Mouse (Mus musculus): ENCODE measurements around the gene D7Ertd443e.

The D7Ertd443e gene

GRCm38 (mm10) chr7:134385561-134385960 lies at the start of gene D7Ertd443e:
Gene D7Ertd443e, minus strand, starts transcription at chr7:134385661.
- DNase-seq (ENCODE audit: low spot score) = no peak

GRCm38 (mm10) chr7:134431681-134432080 lies 46.2 kb upstream of the D7Ertd443e start:
- no peak for DNase-seq (ENCODE audit: low spot score)

DNA sequence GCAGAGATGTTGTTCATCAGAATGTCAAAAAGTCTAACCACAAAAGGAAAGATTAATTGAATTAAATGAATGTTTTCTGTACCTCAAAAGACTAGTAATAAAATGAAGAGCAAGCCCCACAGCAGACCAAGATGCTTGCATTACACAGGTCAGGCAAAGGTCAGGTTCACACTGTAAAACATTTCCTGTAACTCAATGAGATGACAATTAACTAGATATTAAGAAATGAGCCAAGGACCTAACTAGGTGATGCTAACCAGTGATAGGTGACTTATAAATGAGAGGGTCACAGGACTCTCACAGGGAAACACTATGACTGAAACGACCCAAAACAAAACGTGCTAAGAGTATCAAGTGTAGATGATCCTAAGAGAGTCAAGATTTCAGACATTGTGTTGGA lies 43.2 kb upstream of the D7Ertd443e start:
- no peak for DNase-seq (ENCODE audit: low spot score)

- DNase-seq (ENCODE audit: low spot score) = no peak
Observed at GRCm38 (mm10) chr7:134415014-134415413, 29.6 kb upstream of the D7Ertd443e start.

GRCm38 (mm10) chr7:134414005-134414690 lies 28.7 kb upstream of the D7Ertd443e start:
- no peak for DNase-seq (ENCODE audit: low spot score)

DNA sequence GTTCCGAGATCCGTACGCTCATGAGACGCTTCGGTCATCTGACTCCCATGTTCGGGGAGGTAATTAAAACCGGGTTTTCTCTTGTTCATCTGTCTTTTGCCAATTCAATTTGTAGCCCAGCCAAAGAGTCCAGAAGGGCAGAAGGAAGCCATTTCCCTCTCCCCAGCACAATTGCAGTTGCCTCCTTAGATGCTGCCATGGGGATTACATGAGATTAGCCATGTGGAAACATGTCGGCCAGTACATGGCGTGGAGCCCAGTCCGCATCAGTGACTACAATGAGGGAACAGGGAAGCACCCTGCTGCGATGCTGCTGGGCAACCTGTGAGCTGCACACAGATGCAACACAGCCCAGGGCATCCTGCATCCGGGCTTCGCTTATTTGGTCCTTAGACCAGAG lies 23.2 kb upstream of the D7Ertd443e start:
- no peak for DNase-seq (ENCODE audit: low spot score)

GRCm38 (mm10) chr7:134400746-134401145 lies 15.3 kb upstream of the D7Ertd443e start:
- no peak for DNase-seq (ENCODE audit: low spot score)

GRCm38 (mm10) chr7:134396769-134397168 lies 11.3 kb upstream of the D7Ertd443e start:
- no peak for DNase-seq (ENCODE audit: low spot score)

GRCm38 (mm10) chr7:134382791-134383190 lies 2.7 kb downstream of the D7Ertd443e start:
- no peak for DNase-seq (ENCODE audit: low spot score)

DNA sequence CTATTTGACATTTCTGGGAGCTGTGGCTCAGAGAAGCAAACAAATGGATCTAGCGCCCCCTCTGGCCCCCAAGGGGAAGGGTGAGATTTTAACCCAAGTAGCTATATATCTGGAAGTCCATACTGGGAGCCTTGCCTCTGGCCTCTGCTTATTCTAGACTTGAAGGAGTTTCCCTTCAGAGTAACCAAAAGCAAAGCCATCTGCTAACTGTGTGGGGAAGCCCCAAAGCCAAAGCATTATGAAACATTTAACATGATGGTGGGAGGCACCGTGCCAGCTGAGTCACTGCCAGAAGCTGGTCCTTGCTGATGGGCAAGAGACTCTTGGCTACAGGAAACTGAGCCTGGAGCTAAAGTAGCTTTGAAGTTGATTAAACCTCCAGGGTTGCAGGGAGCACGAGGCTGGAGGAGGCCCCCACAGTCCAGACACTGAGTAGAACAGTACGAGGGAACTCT lies 4.0 kb downstream of the D7Ertd443e start:
- no peak for DNase-seq (ENCODE audit: low spot score)

DNA sequence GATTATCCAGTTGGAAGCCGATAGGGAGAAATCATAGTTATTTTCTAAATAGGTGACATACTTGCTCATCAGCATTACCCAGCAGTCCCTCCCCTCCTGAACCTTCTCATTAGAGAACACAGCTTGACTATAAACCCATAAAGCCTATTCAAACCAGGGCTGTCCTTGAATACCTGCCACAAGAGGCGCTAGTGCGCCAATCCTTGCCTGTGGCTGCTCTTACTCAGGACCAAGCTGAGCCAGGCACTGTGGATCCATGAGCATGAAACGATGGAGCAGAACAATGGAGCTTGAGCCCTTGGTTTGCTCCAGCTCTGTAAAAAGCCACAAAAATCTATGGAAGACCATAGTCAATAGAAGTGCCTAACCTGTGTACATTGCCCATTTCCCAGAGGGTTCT lies 7.2 kb downstream of the D7Ertd443e start:
- no peak for DNase-seq (ENCODE audit: low spot score)

GRCm38 (mm10) chr7:134376786-134377185 lies 8.7 kb downstream of the D7Ertd443e start:
- DNase-seq (ENCODE audit: low spot score) = no peak

- DNase-seq (ENCODE audit: low spot score) = no peak
Observed at GRCm38 (mm10) chr7:134372276-134372675, 13.2 kb downstream of the D7Ertd443e start.

- DNase-seq (ENCODE audit: low spot score) = no peak
Observed at GRCm38 (mm10) chr7:134369241-134369640, 16.2 kb downstream of the D7Ertd443e start.

DNA sequence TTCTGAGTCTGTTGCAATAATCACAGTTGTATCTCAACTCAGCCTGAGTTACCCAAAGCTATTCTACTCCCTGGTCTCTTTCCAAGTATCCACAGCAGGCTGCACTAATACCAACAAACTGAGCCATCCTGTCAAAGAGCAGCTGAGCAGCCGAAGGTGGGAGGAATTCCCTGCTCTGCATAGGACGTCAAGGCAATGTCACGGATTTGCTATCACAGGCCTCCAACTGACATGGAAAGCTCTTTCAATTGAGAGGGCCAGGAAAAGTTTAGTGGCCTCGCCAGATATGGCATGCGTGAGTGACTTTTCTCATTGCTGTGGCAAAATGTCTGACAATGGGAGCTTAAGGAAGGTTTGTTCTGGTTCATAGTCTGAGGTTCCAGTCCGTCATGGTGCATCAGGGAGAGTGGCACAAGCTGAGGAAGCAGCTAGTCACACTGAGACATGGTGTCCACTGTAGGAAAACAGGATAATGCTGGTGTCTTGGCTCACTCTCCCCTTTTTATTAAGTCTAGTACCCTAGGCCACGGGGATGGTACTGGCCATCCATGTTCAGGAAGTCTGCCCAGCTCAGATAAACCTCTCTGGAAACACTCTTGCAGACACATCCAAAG lies 23.1 kb downstream of the D7Ertd443e start:
- DNase-seq (ENCODE audit: low spot score) = no peak

- no peak for DNase-seq (ENCODE audit: low spot score)
Observed at GRCm38 (mm10) chr7:134348825-134349224, 36.6 kb downstream of the D7Ertd443e start.

DNA sequence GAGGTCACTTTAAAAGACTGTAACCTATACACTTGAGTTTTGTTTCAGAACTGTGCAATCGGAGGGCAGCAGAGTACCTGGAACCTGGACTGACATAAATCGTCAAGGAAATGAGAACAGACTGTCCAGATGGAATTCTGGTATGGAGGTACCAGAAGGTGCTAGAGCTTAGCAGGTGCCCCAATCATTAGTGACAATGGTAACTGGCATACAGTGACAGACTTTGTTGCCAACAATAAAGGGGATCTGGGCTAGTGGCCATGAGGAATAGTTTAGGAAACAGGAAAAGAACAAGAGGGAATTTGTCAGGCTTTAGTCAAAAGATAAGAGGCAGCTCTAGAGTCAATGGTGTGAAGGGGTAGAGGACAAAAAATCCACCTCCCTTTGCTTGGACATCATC lies 43.3 kb downstream of the D7Ertd443e start:
- no peak for DNase-seq (ENCODE audit: low spot score)

DNA sequence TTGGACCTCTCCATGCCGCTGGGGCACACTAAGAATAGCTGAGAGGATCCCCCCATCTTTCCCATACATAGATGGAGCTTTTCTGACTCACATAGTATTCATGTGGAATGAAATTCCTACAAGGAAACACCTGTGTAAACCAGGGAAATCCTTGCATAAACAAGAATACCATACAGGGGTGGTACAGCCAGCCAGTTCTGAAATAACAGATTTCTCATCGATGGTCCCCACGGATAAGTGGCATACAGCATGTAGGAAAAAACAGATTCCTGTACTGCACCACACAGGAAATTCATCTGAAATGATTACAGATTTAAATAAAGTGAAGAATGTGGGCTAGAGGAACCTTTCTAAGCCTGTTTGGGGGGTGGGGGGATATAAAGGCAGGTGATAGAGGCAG lies 49.5 kb downstream of the D7Ertd443e start:
- no peak for DNase-seq (ENCODE audit: low spot score)

GRCm38 (mm10) chr7:134320979-134321378 lies 64.5 kb downstream of the D7Ertd443e start:
- no peak for DNase-seq (ENCODE audit: low spot score)

- DNase-seq (ENCODE audit: low spot score) = no peak
Observed at GRCm38 (mm10) chr7:134302084-134302483, 83.4 kb downstream of the D7Ertd443e start.

GRCm38 (mm10) chr7:134301285-134301684 lies 84.2 kb downstream of the D7Ertd443e start:
- DNase-seq (ENCODE audit: low spot score) = no peak

- no peak for DNase-seq (ENCODE audit: low spot score)
Observed at GRCm38 (mm10) chr7:134292750-134293149, 92.7 kb downstream of the D7Ertd443e start.

DNA sequence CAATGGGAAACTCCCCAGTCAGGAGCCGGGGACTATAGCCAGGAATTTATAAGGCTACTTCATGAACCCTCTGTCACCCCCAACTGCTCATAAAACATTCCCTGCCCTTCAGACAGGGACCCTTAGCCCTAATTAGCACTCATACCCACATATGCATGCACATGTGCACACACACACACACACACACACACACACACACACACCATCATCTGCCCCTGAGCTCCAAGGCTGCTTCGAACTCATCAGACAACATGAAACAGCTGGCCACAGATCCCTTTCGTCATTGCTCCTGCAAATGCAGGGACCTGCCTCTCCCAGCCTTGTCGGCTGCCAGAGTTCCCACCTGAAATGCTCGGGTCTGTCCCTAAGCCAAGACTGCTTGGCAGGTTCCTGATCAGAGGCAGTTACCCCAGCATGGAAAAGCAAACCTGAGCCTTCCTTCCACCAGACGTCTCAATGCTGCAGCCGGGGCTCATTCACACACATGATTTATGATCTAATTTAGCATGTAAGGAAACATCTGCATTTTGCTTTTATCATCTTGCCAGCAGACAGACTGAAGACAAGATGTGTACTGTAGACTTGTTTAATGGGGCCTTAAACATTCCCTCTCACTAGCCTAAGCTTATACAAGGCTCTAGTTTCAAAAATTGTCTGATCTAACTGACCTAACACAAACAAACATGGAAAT lies 95.7 kb downstream of the D7Ertd443e start:
- no peak for DNase-seq (ENCODE audit: low spot score)

Measured in spleen, adult 12 weeks (tissue).